Mouse (Mus musculus) heart, embryonic 14.5 days (tissue): ENCODE measurements at regions not wholly inside any gene's neighbourhood (a gene's known extent, or its start where the extent isn't known, plus 50 kb on each side); places are given as distances from the start of the nearest gene placed in this dataset.
"Not testable (repeated sequence)": the region's sequence is repeated elsewhere in the genome, so short reads cannot be mapped to it uniquely, and the experiment has no call there.

ENCODE experiments used
- ATAC-seq: fragments of 200-750 bp; cut with Nextera tagmentation; 2 replicates; pipeline ENCODE4 v1.8.0; 2017; ENCODE audit warnings: low read depth, moderate TSS enrichment; ENCODE audit not compliant: insufficient number of reproducible peaks, insufficient read depth, low FRiP score
- H3K27ac ChIP-seq, 2 experiments: fragments of 200-500 bp in 1 of 2; fragments of 300-500 bp in 1 of 2; sonication (generic) in 1 of 2; replicated peaks in 1 of 2; 2 replicates each; pipeline ENCODE4 v1.5.1; 2012 to 2014; ENCODE audit warnings: low read depth in 2 of 2, low read length in 2 of 2, control low read depth in 1 of 2, mild to moderate bottlenecking in 1 of 2, mixed read lengths in 1 of 2; ENCODE audit not compliant: control insufficient read depth in 1 of 2, insufficient read depth in 1 of 2
- H3K27me3 ChIP-seq: fragments of 300-500 bp; sonication (generic); 2 replicates; pipeline ENCODE4 v1.6.1; 2014; ENCODE audit warnings: mild to moderate bottlenecking, low read length, control low read depth; ENCODE audit not compliant: control insufficient read depth, insufficient read depth
- H3K36me3 ChIP-seq: fragments of 300-500 bp; sonication (generic); 2 replicates; pipeline ENCODE4 v1.6.1; 2014; ENCODE audit warnings: mild to moderate bottlenecking, control low read depth, low read length, mixed read lengths; ENCODE audit not compliant: control insufficient read depth, insufficient read depth
- H3K4me1 ChIP-seq, 2 experiments: fragments of 200-500 bp in 1 of 2; fragments of 300-500 bp in 1 of 2; sonication (generic) in 1 of 2; 2 replicates each; pipeline ENCODE4 v1.6.1; 2012 to 2014; ENCODE audit warnings: low read length in 2 of 2, control low read depth in 1 of 2, mixed read lengths in 1 of 2; ENCODE audit not compliant: control insufficient read depth in 2 of 2, insufficient read depth in 2 of 2
- H3K4me2 ChIP-seq: fragments of 300-500 bp; sonication (generic); 2 replicates; pipeline ENCODE4 v1.6.1; 2014; ENCODE audit warnings: mild to moderate bottlenecking, low read length
- H3K4me3 ChIP-seq, 2 experiments: fragments of 200-500 bp in 1 of 2; fragments of 300-500 bp in 1 of 2; sonication (generic) in 1 of 2; 2 replicates each; pipeline ENCODE4 v1.5.1; 2012 to 2014; ENCODE audit warnings: low read length in 2 of 2, mild to moderate bottlenecking in 2 of 2, control low read depth in 1 of 2, low read depth in 1 of 2, moderate library complexity in 1 of 2; ENCODE audit not compliant: control insufficient read depth in 1 of 2, insufficient read depth in 1 of 2
- H3K9ac ChIP-seq: fragments of 300-500 bp; sonication (generic); 2 replicates; pipeline ENCODE4 v1.6.1; 2014; ENCODE audit warnings: mild to moderate bottlenecking, low read length
- H3K9me3 ChIP-seq: fragments of 300-500 bp; sonication (generic); 2 replicates; pipeline ENCODE4 v1.6.1; 2016; ENCODE audit warnings: low read length, control low read depth; ENCODE audit not compliant: control insufficient read depth
- WGBS: fragments of 180-500 bp; shearing (Covaris S2); extraction: QIAGEN DNeasy Blood & Tissue Kit; methylation state at CpG from one replicate; pipeline ENCODE4 v1.1.7; 2014; 5-methylcytosine and 5-hydroxymethylcytosine counted together

DNA sequence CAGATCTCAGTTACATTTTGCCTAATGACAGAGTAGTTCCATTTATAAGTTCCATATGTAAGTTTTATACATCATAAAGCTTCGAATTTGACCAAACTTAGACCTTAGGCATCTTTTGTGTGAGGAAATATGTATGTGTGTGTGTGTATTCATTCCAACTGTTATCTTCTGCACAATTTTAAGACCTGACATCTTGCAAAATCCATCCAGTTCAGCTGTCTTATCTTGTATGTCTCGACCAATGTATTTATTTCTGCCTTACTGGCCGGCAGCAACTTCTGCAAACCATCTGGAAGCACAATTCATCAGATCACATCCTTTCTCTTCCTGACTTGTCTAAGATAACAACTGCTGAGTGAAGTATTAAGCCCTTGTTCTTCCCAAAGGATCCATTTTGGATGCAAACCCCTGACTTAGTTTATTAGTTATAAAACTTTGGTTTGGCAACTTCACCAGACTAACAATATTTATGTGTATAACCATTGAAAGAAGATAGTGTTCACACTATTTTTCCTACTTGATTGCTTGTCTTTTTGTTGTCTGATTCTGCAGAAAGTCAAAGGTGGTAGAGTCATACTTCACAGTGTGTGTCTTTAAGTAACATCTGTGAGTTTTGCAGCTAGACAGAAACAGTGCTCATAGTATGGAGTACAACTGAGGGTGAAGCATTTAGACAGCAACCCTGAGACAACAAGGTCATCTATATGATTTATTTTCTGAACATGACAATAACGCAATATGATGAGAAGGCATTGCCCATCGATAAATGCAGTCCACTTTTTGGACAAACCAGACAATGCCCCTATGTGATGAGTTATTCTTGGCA, 622.0 kb upstream of the Marcks start:
- H3K27ac ChIP-seq = no peak overlapping the region
- no peaks in the 10 kb centered on the region for H3K4me1 ChIP-seq
- no peaks in the 10 kb centered on the region for H3K9me3 ChIP-seq
- no peaks in the 10 kb centered on the region for H3K36me3 ChIP-seq
- WGBS = 55% methylated on average over 5 of the region's 5 CpGs
- no peak overlapping the region for H3K9ac ChIP-seq
- no peak overlapping the region for H3K4me2 ChIP-seq
- H3K27me3 ChIP-seq = no peaks in the 10 kb centered on the region
- H3K4me3 ChIP-seq = no peak overlapping the region
- no peak for ATAC-seq

DNA sequence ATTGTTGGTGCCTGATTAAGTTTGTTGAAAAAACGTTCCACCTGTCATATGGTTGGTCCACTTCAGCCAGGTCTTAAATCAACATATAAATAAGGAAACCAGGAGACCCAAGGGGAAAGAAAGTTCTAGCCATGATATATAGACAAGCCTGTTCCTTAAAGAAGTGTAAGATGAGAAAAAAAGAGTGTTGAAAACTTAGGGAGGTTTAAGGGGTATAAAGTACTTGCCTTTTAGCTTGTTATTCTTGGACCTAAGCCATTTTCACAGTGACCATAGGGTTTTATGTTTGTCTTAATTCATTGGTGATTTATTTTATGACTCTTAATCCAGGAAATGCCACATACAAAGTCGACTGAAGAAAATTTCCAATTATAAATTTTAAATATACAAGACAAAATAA, 602.9 kb upstream of the Marcks start:
- no peaks in the 10 kb centered on the region for H3K27me3 ChIP-seq
- no peak overlapping the region for H3K4me3 ChIP-seq
- ATAC-seq = no peak
- H3K9ac ChIP-seq = no peak overlapping the region
- H3K4me2 ChIP-seq = no peak overlapping the region
- H3K27ac ChIP-seq = no peak overlapping the region
- 33% methylated on average over 2 of the region's 2 CpGs for WGBS
- no peaks in the 10 kb centered on the region for H3K36me3 ChIP-seq
- H3K4me1 ChIP-seq = no peaks in the 10 kb centered on the region
- H3K9me3 ChIP-seq = no peaks in the 10 kb centered on the region

GRCm38 (mm10) chr10:37739024-37739423, 600.3 kb upstream of the Marcks start:
- Histone ChIP-seq H3K27ac (no peak overlapping the region), H3K4me3 (no peak overlapping the region), H3K4me1 (no peaks in the 10 kb centered on the region), H3K9me3 (no peaks in the 10 kb centered on the region), H3K27me3 (no peaks in the 10 kb centered on the region), H3K9ac (no peak overlapping the region), H3K36me3 (no peaks in the 10 kb centered on the region), H3K4me2 (no peak overlapping the region)
- 29% methylated on average over 2 of the region's 2 CpGs for WGBS
- peak; percentile 43; the same call in 1 of the 2 replicates for ATAC-seq

DNA sequence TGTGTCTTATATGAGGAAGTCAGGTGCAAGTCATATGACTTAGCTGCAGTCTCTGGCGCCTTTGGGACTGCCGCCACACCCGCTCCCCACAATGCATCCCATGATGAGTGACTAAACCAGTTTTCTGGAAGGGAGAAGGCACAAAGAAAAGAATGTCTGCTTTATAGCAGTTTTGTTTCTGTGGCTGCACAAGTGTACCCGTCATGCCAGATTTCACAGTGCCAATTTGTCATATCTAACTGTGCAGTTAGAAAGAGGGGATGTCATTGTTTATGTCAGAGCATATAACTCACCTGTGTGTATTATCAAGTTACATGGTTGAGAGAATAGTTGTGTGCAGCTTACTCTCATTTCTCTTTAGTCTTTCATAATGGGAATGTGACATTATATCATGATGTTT, 586.9 kb upstream of the Marcks start:
- Histone ChIP-seq H3K9ac (no peak overlapping the region), H3K4me1 (no peaks in the 10 kb centered on the region), H3K4me2 (no peak overlapping the region), H3K27me3 (no peaks in the 10 kb centered on the region), H3K9me3 (no peaks in the 10 kb centered on the region), H3K27ac (no peak overlapping the region), H3K4me3 (no peak overlapping the region), H3K36me3 (no peaks in the 10 kb centered on the region)
- ATAC-seq = no peak
- 67% methylated on average over 4 of the region's 4 CpGs for WGBS

DNA sequence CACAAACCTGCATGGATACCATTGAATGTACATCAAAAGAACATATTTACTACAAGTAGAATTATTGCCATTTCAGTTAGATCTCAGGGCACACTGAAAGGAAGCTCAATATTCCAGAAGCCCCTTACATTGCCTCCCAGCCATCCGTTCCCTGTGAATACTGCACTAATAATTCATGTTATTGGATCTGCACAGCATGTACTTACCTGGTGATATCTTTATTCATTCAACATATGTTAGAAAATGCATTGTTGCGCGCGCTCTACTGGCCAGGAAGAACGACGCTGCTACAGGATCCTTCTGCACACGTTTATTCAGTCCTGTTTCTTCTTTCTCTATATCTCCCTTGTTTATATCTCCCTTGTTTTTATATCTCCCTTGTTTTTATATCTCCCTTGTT, 586.3 kb upstream of the Marcks start:
- H3K4me1 ChIP-seq, H3K27ac ChIP-seq, H3K9ac ChIP-seq, H3K4me2 ChIP-seq, H3K9me3 ChIP-seq, H3K27me3 ChIP-seq, ATAC-seq, H3K4me3 ChIP-seq, H3K36me3 ChIP-seq: not testable (repeated sequence)
- 82% methylated on average over 7 of the region's 7 CpGs for WGBS

DNA sequence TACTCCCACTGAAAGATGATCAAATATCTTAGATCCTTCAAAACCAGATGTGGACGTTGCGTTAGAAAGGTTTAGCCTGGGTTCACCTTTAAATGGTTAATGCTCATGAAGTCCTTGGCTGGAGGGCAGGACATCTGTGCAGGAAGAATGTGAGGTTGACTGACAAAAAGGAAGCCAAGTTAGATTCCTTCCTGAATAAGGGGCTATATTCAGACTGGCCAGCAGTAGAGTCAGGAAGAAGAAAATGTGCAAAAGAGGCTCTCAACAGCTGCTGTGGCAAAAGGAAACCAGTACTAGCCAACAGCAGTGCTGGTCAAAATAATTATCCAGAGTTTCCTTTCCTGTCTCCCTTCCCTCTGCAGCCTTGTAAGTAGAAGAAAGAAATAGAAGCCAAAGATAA, 582.0 kb upstream of the Marcks start:
- ATAC-seq = no peak
- Histone ChIP-seq H3K4me3 (no peak overlapping the region), H3K9ac (no peak overlapping the region), H3K4me2 (no peak overlapping the region), H3K27ac (0 out of 4 replicates have a peak overlapping the region, but pooled peaks of 1 of the 2 experiments have one; percentile 16), H3K4me1 (no peaks in the 10 kb centered on the region), H3K36me3 (no peaks in the 10 kb centered on the region), H3K9me3 (no peaks in the 10 kb centered on the region), H3K27me3 (no peaks in the 10 kb centered on the region)
- WGBS = 79% methylated on average over 2 of the region's 2 CpGs

DNA sequence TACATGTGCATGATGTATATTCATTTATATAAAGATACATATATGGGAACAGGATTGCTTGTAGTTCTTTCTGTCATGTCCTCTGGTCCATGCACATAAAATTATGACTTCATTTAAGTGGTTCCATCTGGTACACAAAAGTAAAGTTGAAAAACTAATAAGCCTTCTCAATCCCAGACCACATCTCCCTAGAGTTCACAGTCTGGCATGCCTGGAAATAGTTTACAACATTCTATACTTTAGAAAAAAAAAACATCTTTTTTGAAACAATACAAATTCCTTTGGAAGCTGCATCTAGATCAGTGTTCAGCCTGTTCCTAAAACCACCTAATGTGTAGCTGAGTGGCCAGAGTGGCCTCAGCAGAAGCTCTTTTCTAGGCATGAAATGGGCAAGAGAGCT, 578.2 kb upstream of the Marcks start:
- Histone ChIP-seq H3K9ac (no peak overlapping the region), H3K27me3 (no peaks in the 10 kb centered on the region)
- ATAC-seq = no peak

GRCm38 (mm10) chr10:37711459-37711858, 572.7 kb upstream of the Marcks start:
- H3K9ac ChIP-seq = no peak overlapping the region
- ATAC-seq = no peak
- no peak overlapping the region for H3K27ac ChIP-seq
- H3K4me2 ChIP-seq = no peak overlapping the region
- no peaks in the 10 kb centered on the region for H3K9me3 ChIP-seq
- no peaks in the 10 kb centered on the region for H3K36me3 ChIP-seq
- no peaks in the 10 kb centered on the region for H3K4me1 ChIP-seq
- no peak overlapping the region for H3K4me3 ChIP-seq
- no peaks in the 10 kb centered on the region for H3K27me3 ChIP-seq

More for the DNA sequence above, 578.2 kb upstream of the Marcks start:
- Histone ChIP-seq H3K36me3 (no peaks in the 10 kb centered on the region), H3K27ac (no peak overlapping the region), H3K9me3 (no peaks in the 10 kb centered on the region), H3K4me1 (no peaks in the 10 kb centered on the region), H3K4me3 (no peak overlapping the region), H3K4me2 (no peak overlapping the region)
